ENCODE assay signal across 32 mouse cellular contexts in the genomic region with DNA sequence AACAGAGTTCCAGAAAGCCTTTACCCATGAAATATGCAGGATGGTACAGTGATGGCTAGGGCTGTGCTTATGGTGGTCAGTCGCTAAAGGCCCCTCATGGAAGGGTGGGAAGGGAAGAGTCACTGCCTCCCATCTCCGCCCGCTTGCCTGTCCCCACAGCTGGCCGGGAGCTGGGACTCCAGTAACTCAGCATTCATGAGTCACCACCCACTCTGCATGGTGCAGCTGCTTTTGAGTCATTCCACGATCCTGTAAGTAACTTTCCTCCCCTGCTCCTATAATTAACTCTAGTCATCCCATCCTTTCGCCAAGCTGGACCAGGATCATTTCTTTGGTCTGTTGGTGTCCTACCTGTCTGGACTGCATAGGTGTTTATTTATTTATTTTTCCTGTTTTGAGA. TPM values are rescaled to one million over a fixed set of nuclear protein-coding genes. Genes with fewer than 3 reads are reported as not detected.
A peak's percentile ranks its signal among the peaks of the same experiment; 100 is the strongest.
DNase-seq lines count a peak whose midpoint lies in the region; TF ChIP-seq lines count a peak whose summit lies in the region.
"Had no signal": no experiment of that assay in that cellular context is flagged by ENCODE, and none has a peak within 500 bp of the region (broad histone marks: within the 10 kb centered on the region; RNA-seq: fewer than 3 reads in every experiment).

No protein-coding gene starts in this region.

- H3K4me3 ChIP-seq in left cerebral cortex, adult 2 months, result no peak overlapping the region
- H3K4me3 ChIP-seq: erythroblast, embryonic 14.5 days; forebrain, embryonic 12.5 days; gastrocnemius, adult 2 months; heart, adult 2 months; heart, embryonic 13.5 days; liver, embryonic 12.5 days; midbrain, embryonic 12.5 days; neural tube, embryonic 13.5 days had no signal

- peak overlapping the region; percentile 45; the same call in 1 of the 2 replicates for H3K27ac ChIP-seq in left cerebral cortex, adult 2 months
- H3K27ac ChIP-seq: forebrain, embryonic 12.5 days; gastrocnemius, adult 2 months; heart, adult 2 months; heart, embryonic 13.5 days; hindbrain, embryonic 14.5 days; liver, embryonic 12.5 days; midbrain, embryonic 12.5 days; neural tube, embryonic 13.5 days had no signal

- TF ChIP-seq CTCF in left cerebral cortex, adult 2 months (IDR thresholded peaks at IDR 0.05), result no peak

- peak; percentile 33 for DNase-seq in adrenal gland, postnatal 25 days
- DNase-seq in adrenal gland, postnatal 10 days, result no peak
- DNase-seq in left cerebral cortex, adult 2 months (ENCODE audit: extremely low spot score in 1 of 2, low spot score in 2 of 2), result no peak
- DNase-seq in left cerebral cortex, adult 11 months (ENCODE audit: low spot score), result no peak
- peak; percentile 93 for DNase-seq in brain, adult 2 months (ENCODE audit: low read depth, low spot score)
- no peak for DNase-seq in ovary, postnatal 10 days (ENCODE audit: low spot score)
- DNase-seq in heart, adult 8-10 months (ENCODE audit: low spot score), result no peak
- DNase-seq: cerebellum, adult 11 months; cerebellum, postnatal 10 days; forebrain, postnatal 0 days; gastrocnemius, adult 2 months; heart, adult 2 months; heart, postnatal 10 days; kidney, adult 9 months; kidney, postnatal 10 days; layer of hippocampus, adult 9-11 months; left cerebral cortex, postnatal 4 days; liver, postnatal 0 days; lung, postnatal 36 days; thymus, postnatal 4 days had no signal

- intact Hi-C loops in left cerebral cortex, adult 2 months (cut with DNase I), result loop anchor here (2.0 kb wide), 1 partner anchor 14 kb away; no protein-coding TSS in a partner anchor

RNA-seq across cellular contexts. Expression of gene Atp1a3, which starts 12.7 kb away (rescaled TPM):
- total RNA-seq in adrenal gland, postnatal 25 days (2021), result 84.1 and 110 TPM in 2 replicates
- total RNA-seq in adrenal gland, postnatal 10 days (2021), result 10 to 100 TPM; 26.2 to 42.2 TPM
- total RNA-seq in left cerebral cortex, adult 2 months (2021), result 1,000 to 10,000 TPM; 1,970 to 2,141 TPM
- 1 to 10 TPM in 2 of 4 experiments, under 1 TPM in 2; 0.60 to 3.3 (median 1.3) TPM for total RNA-seq in heart, adult 8-10 months (2022)
- total RNA-seq: gastrocnemius, adult 2 months had no signal

RNA-seq across cellular contexts. Expression of gene Rabac1, which starts 20.5 kb away (rescaled TPM):
- total RNA-seq in adrenal gland, postnatal 25 days (2021), result 244 and 300 TPM in 2 replicates
- 100 to 1,000 TPM; 222 to 234 TPM for total RNA-seq in adrenal gland, postnatal 10 days (2021)
- total RNA-seq in left cerebral cortex, adult 2 months (2021), result 100 to 1,000 TPM; 287 TPM
- total RNA-seq in heart, adult 8-10 months (2022), result 100 to 1,000 TPM; 297 to 375 (median 324) TPM

RNA-seq across cellular contexts. Expression of gene Gm4881, which starts 48.8 kb away (rescaled TPM):
- total RNA-seq in adrenal gland, postnatal 25 days (2021), result not detected in 2 replicates
- not detected for total RNA-seq in adrenal gland, postnatal 10 days (2021)
- not detected for total RNA-seq in left cerebral cortex, adult 2 months (2021)
- total RNA-seq in heart, adult 8-10 months (2022), result not detected
- total RNA-seq: common myeloid progenitor, adult 5-6 weeks; gastrocnemius, adult 2 months; gastrocnemius, postnatal 4 days; heart, adult 2 months; heart, postnatal 10 days; hematopoietic stem cell, adult 5-6 weeks; left cerebral cortex, adult 8-10 months; left cerebral cortex, postnatal 4 days; megakaryocyte, adult 5-6 weeks had no signal

Comparison
In these comparisons a context has a peak if more than half of its experiments do, and no peak if none do; other contexts are left out.
1. DNase-seq: peak in adrenal gland, postnatal 25 days (single experiment) and brain, adult 2 months (single experiment); none in adrenal gland, postnatal 10 days (single experiment), left cerebral cortex, adult 2 months (0 of 2), left cerebral cortex, adult 11 months (single experiment), ovary, postnatal 10 days (single experiment) and heart, adult 8-10 months (single experiment).
2. RNA of gene Atp1a3, which starts 12.7 kb away (total RNA-seq): 1,970 to 2,141 TPM in left cerebral cortex, adult 2 months; 84.1 to 110 TPM in adrenal gland, postnatal 25 days, 26.2 to 42.2 TPM in adrenal gland, postnatal 10 days and 0.60 to 3.3 TPM in heart, adult 8-10 months; every median in the first group is over 10 times any median in the second.